Mouse (Mus musculus) kidney, embryonic 16.5 days (tissue): Measurements from ENCODE around the gene Gramd1b. TPM values are rescaled to one million over a fixed set of nuclear protein-coding genes. Genes with fewer than 3 reads are reported as not detected.

ENCODE experiments used
- ATAC-seq: fragments of 200-750 bp; cut with Nextera tagmentation; 2 replicates; pipeline ENCODE4 v1.8.0; 2017; ENCODE audit warnings: moderate TSS enrichment; ENCODE audit not compliant: low FRiP score, low TSS enrichment
- H3K27ac ChIP-seq: fragments of 300-500 bp; sonication (generic); 2 replicates; pipeline ENCODE4 v1.5.1; 2014; ENCODE audit warnings: low read length
- H3K27me3 ChIP-seq: fragments of 300-500 bp; sonication (generic); 2 replicates; pipeline ENCODE4 v1.6.1; 2014; ENCODE audit warnings: low read length, control low read depth, mixed read lengths; ENCODE audit not compliant: insufficient read depth
- H3K36me3 ChIP-seq: fragments of 300-500 bp; sonication (generic); 2 replicates; pipeline ENCODE4 v1.6.1; 2014; ENCODE audit warnings: low read length, control low read depth, mixed read lengths; ENCODE audit not compliant: insufficient read depth
- H3K4me1 ChIP-seq: fragments of 300-500 bp; sonication (generic); 2 replicates; pipeline ENCODE4 v1.6.1; 2014; ENCODE audit warnings: low read length, control low read depth, mixed read lengths; ENCODE audit not compliant: insufficient read depth
- H3K4me2 ChIP-seq: fragments of 300-500 bp; sonication (generic); replicated peaks from 2 replicates; pipeline ENCODE4 v1.6.1; 2014; ENCODE audit warnings: low read depth, low read length
- H3K4me3 ChIP-seq: fragments of 300-500 bp; sonication (generic); 2 replicates; pipeline ENCODE4 v1.5.1; 2014; ENCODE audit warnings: mild to moderate bottlenecking, low read length
- H3K9ac ChIP-seq: fragments of 300-500 bp; sonication (generic); replicated peaks from 2 replicates; pipeline ENCODE4 v1.6.1; 2014; ENCODE audit warnings: low read length
- H3K9me3 ChIP-seq: fragments of 300-500 bp; sonication (generic); 2 replicates; pipeline ENCODE4 v1.6.1; 2016; ENCODE audit warnings: low read length, control low read depth
- WGBS: fragments of 180-500 bp; shearing (Covaris S2); extraction: QIAGEN DNeasy Blood & Tissue Kit; methylation state at CpG from one replicate; pipeline ENCODE4 v1.1.7; 2014; 5-methylcytosine and 5-hydroxymethylcytosine counted together
- polyA plus RNA-seq: library from polyadenylated mRNA; unstranded; fragments of >200 nt; fragmentation: Nextera tagmentation; extraction: Ambion mirVana; gene quantifications from 2 replicates; pipeline ENCODE4 v1.2.1, GENCODE M21; 2015

Gramd1b gene
- polyA plus RNA-seq, 1 experiment from 2014 or later: 11.0 TPM

GRCm38 (mm10) chr9:40450776-40451175 is 80.4 kb downstream of the Gramd1b start:
- Histone ChIP-seq H3K36me3 (no peaks in the 10 kb centered on the region), H3K4me3 (no peak overlapping the region), H3K9ac (no peak overlapping the region), H3K9me3 (no peaks in the 10 kb centered on the region), H3K27ac (0 out of 2 replicates have a peak overlapping the region, but pooled peaks have one; percentile 20), H3K27me3 (no peaks in the 10 kb centered on the region), H3K4me2 (no peak overlapping the region), H3K4me1 (peaks cover 15% of the 10 kb centered on the region; the same call in 1 of the 2 replicates)
- WGBS: 49% methylated on average over 5 of the region's 5 CpGs
- no peak for ATAC-seq

- peaks cover 15% of the 10 kb centered on the region; the same call in 1 of the 2 replicates for H3K4me1 ChIP-seq
- H3K27me3 ChIP-seq: no peaks in the 10 kb centered on the region
- 44% methylated on average over 7 of the region's 7 CpGs for WGBS
- H3K27ac ChIP-seq: no peak overlapping the region
- no peak overlapping the region for H3K4me3 ChIP-seq
- H3K9ac ChIP-seq: no peak overlapping the region
- H3K36me3 ChIP-seq: no peaks in the 10 kb centered on the region
- no peak overlapping the region for H3K4me2 ChIP-seq
- no peak for ATAC-seq
- H3K9me3 ChIP-seq: no peaks in the 10 kb centered on the region
Measured at GRCm38 (mm10) chr9:40450417-40450714, 80.8 kb downstream of the Gramd1b start.

GRCm38 (mm10) chr9:40449610-40450416 is 81.4 kb downstream of the Gramd1b start:
- no peaks in the 10 kb centered on the region for H3K36me3 ChIP-seq
- H3K9ac ChIP-seq: no peak overlapping the region
- H3K27ac ChIP-seq: 0 out of 2 replicates have a peak overlapping the region, but pooled peaks have one; percentile 35
- H3K4me3 ChIP-seq: no peak overlapping the region
- no peaks in the 10 kb centered on the region for H3K9me3 ChIP-seq
- no peaks in the 10 kb centered on the region for H3K27me3 ChIP-seq
- peak; percentile 37; the same call in 1 of the 2 replicates for ATAC-seq
- no peak overlapping the region for H3K4me2 ChIP-seq
- H3K4me1 ChIP-seq: peaks cover 12% of the 10 kb centered on the region; the same call in 1 of the 2 replicates
- WGBS: 47% methylated on average over 10 of the region's 10 CpGs

GRCm38 (mm10) chr9:40448646-40449243 is 82.4 kb downstream of the Gramd1b start:
- no peak for ATAC-seq
- no peak overlapping the region for H3K4me2 ChIP-seq
- no peaks in the 10 kb centered on the region for H3K27me3 ChIP-seq
- H3K36me3 ChIP-seq: no peaks in the 10 kb centered on the region
- no peak overlapping the region for H3K4me3 ChIP-seq
- peaks cover 7% of the 10 kb centered on the region; the same call in 1 of the 2 replicates for H3K4me1 ChIP-seq
- H3K9me3 ChIP-seq: no peaks in the 10 kb centered on the region
- H3K27ac ChIP-seq: no peak overlapping the region
- 93% methylated on average over 2 of the region's 2 CpGs for WGBS
- no peak overlapping the region for H3K9ac ChIP-seq

GRCm38 (mm10) chr9:40447265-40447664 is 83.9 kb downstream of the Gramd1b start:
- no peak overlapping the region for H3K9ac ChIP-seq
- no peaks in the 10 kb centered on the region for H3K27me3 ChIP-seq
- ATAC-seq: peak; percentile 71
- no peaks in the 10 kb centered on the region for H3K36me3 ChIP-seq
- H3K4me1 ChIP-seq: peaks cover 10% of the 10 kb centered on the region; the same call in 1 of the 2 replicates
- 37% methylated on average over 4 of the region's 4 CpGs for WGBS
- no peak overlapping the region for H3K4me3 ChIP-seq
- H3K4me2 ChIP-seq: no peak overlapping the region
- H3K9me3 ChIP-seq: no peaks in the 10 kb centered on the region
- no peak overlapping the region for H3K27ac ChIP-seq

- Histone ChIP-seq H3K36me3 (no peaks in the 10 kb centered on the region), H3K4me3 (no peak overlapping the region), H3K27me3 (no peaks in the 10 kb centered on the region), H3K4me2 (no peak overlapping the region), H3K27ac (no peak overlapping the region), H3K9ac (no peak overlapping the region), H3K4me1 (peaks cover 6% of the 10 kb centered on the region; the same call in 1 of the 2 replicates), H3K9me3 (no peaks in the 10 kb centered on the region)
- WGBS: 91% methylated on average over 6 of the region's 6 CpGs
- no peak for ATAC-seq
Measured at GRCm38 (mm10) chr9:40444961-40445360, 86.2 kb downstream of the Gramd1b start.

- WGBS: 44% methylated on average over 5 of the region's 5 CpGs
- Histone ChIP-seq H3K9me3 (no peaks in the 10 kb centered on the region), H3K9ac (no peak overlapping the region), H3K4me2 (no peak overlapping the region), H3K4me3 (no peak overlapping the region), H3K27me3 (no peaks in the 10 kb centered on the region), H3K4me1 (peaks cover 6% of the 10 kb centered on the region; the same call in 1 of the 2 replicates), H3K36me3 (no peaks in the 10 kb centered on the region), H3K27ac (no peak overlapping the region)
- no peak for ATAC-seq
Measured at GRCm38 (mm10) chr9:40442784-40443183, 88.4 kb downstream of the Gramd1b start.

GRCm38 (mm10) chr9:40439973-40440687 is 91.1 kb downstream of the Gramd1b start:
- Histone ChIP-seq H3K9me3 (no peaks in the 10 kb centered on the region), H3K4me2 (no peak overlapping the region), H3K36me3 (no peaks in the 10 kb centered on the region), H3K27ac (no peak overlapping the region), H3K9ac (no peak overlapping the region), H3K4me3 (no peak overlapping the region), H3K4me1 (peaks cover 3% of the 10 kb centered on the region; the same call in 1 of the 2 replicates), H3K27me3 (no peaks in the 10 kb centered on the region)
- WGBS: 85% methylated on average over 8 of the region's 8 CpGs
- ATAC-seq: no peak

- Histone ChIP-seq H3K9me3 (no peaks in the 10 kb centered on the region), H3K4me1 (peaks cover 3% of the 10 kb centered on the region; the same call in 1 of the 2 replicates), H3K27me3 (no peaks in the 10 kb centered on the region), H3K9ac (no peak overlapping the region), H3K4me2 (no peak overlapping the region), H3K4me3 (no peak overlapping the region), H3K36me3 (no peaks in the 10 kb centered on the region), H3K27ac (no peak overlapping the region)
- 71% methylated on average over 12 of the region's 12 CpGs for WGBS
- no peak for ATAC-seq
Measured at GRCm38 (mm10) chr9:40438731-40439526, 92.3 kb downstream of the Gramd1b start.
